Mouse (Mus musculus): ENCODE results near the gene Mllt10.

DNA sequence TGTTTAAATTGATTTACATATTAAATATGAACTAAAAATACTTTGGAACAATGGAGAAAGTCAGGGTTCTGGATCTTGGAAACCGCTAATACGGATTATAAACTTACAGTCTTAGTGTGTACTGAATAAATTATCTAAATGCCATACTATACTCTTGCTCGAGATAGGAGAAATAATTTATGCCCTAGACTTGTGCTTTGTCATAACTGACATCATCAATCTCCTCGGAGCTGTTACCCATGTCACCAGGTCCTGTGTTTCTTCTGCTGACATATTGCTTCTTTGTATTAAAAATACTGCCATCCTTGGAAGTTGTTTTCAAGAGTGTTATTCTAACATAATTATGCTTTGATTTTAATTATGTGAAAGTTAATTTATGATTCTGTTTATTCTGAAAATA, 140.2 kb downstream of the Mllt10 start:
- TF ChIP-seq POLR2AphosphoS2 (IDR thresholded peaks at IDR 0.05; ENCODE audit: insufficient read length, low read depth) = no peak
- no peak for TF ChIP-seq TCF12 (IDR thresholded peaks at IDR 0.05; ENCODE audit: insufficient read depth, poor library complexity, severe bottlenecking)
- TF ChIP-seq TCF3 (IDR thresholded peaks at IDR 0.05; ENCODE audit: insufficient read length, low read depth) = no peak
- no peak for TF ChIP-seq POLR2A (IDR thresholded peaks at IDR 0.05; ENCODE audit: insufficient read length, low read depth)
- TF ChIP-seq E2F4 (IDR thresholded peaks at IDR 0.05; ENCODE audit: insufficient read depth) = no peak
- no peak for TF ChIP-seq USF1 (IDR thresholded peaks at IDR 0.05; ENCODE audit: low read depth)

All from myocyte (in vitro differentiated cells).